Mouse (Mus musculus) forebrain, embryonic 16.5 days (tissue): ENCODE measurements around the gene Zfp704. TPM values are rescaled to one million over a fixed set of nuclear protein-coding genes. Genes with fewer than 3 reads are reported as not detected.

Experiments used
- ATAC-seq: fragments of 200-750 bp; cut with Nextera tagmentation; 2 replicates; pipeline ENCODE4 v1.8.0; 2017; ENCODE audit warnings: mild to moderate bottlenecking, moderate library complexity
- H3K27ac ChIP-seq: fragments of 300-500 bp; sonication (generic); 2 replicates; pipeline ENCODE4 v1.5.1; 2014; ENCODE audit warnings: low read length, control low read depth
- H3K27me3 ChIP-seq: fragments of 300-500 bp; sonication (generic); replicated peaks from 2 replicates; pipeline ENCODE4 v1.6.1; 2014; ENCODE audit warnings: low read length; ENCODE audit not compliant: control insufficient read depth, insufficient read depth
- H3K36me3 ChIP-seq: fragments of 300-500 bp; sonication (generic); 2 replicates; pipeline ENCODE4 v1.6.1; 2014; ENCODE audit not compliant: control insufficient read depth, insufficient read depth
- H3K4me1 ChIP-seq: fragments of 300-500 bp; sonication (generic); replicated peaks from 2 replicates; pipeline ENCODE4 v1.6.1; 2014; ENCODE audit warnings: low read length; ENCODE audit not compliant: control insufficient read depth, insufficient read depth
- H3K4me2 ChIP-seq: fragments of 300-500 bp; sonication (generic); 2 replicates; pipeline ENCODE4 v1.6.1; 2014; ENCODE audit warnings: mild to moderate bottlenecking, low read length, control low read depth
- H3K4me3 ChIP-seq: fragments of 300-500 bp; sonication (generic); replicated peaks from 2 replicates; pipeline ENCODE4 v1.5.1; 2014; ENCODE audit warnings: mild to moderate bottlenecking, low read length, control low read depth
- H3K9ac ChIP-seq: fragments of 300-500 bp; sonication (generic); replicated peaks from 2 replicates; pipeline ENCODE4 v1.6.1; 2014; ENCODE audit warnings: low read depth, low read length, control low read depth
- H3K9me3 ChIP-seq: fragments of 300-500 bp; sonication (generic); 2 replicates; pipeline ENCODE4 v1.6.1; 2016; ENCODE audit warnings: low read length; ENCODE audit not compliant: control insufficient read depth
- WGBS: fragments of 180-500 bp; shearing (Covaris S2); extraction: QIAGEN DNeasy Blood & Tissue Kit; methylation state at CpG from one replicate; pipeline ENCODE4 v1.1.7; 2014; 5-methylcytosine and 5-hydroxymethylcytosine counted together
- polyA plus RNA-seq: library from polyadenylated mRNA; unstranded; fragments of >200 nt; fragmentation: Nextera tagmentation; extraction: Ambion mirVana; gene quantifications from 2 replicates; pipeline ENCODE4 v1.2.1, GENCODE M21; 2015

Zfp704 gene
- polyA plus RNA-seq, 1 experiment from 2014 or later = 19.7 TPM

DNA sequence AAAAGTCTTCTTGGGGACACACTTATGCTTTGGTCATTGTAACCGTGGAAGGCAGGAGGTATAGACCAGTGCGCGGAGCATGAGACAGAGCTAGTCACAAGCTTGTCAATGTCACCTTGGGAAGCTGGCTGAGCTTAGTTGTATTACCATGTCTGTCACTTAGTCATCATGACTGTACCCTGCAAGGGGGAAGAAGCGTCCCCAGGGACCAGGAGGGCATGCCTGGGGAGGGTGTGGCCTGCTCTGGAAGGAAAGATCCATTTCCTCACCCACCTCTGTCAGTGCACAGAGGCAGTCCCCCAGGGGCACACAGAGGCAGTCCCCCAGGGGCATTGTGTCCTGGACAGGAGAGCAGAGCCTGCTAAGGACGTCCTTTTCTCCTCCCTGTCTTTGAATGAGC is 211.6 kb downstream of the Zfp704 start:
- no peaks in the 10 kb centered on the region for H3K27me3 ChIP-seq
- no peak overlapping the region for H3K4me3 ChIP-seq
- H3K9me3 ChIP-seq = no peaks in the 10 kb centered on the region
- ATAC-seq = no peak
- no peak overlapping the region for H3K4me2 ChIP-seq
- H3K9ac ChIP-seq = no peak overlapping the region
- 69% methylated on average over 5 of the region's 5 CpGs for WGBS
- no peaks in the 10 kb centered on the region for H3K36me3 ChIP-seq
- H3K27ac ChIP-seq = no peak overlapping the region
- H3K4me1 ChIP-seq = peaks cover 30% of the 10 kb centered on the region
